Mouse (Mus musculus): Measurements from ENCODE around the gene Tenm4.

Gene Tenm4

GRCm38 (mm10) chr7:96408161-96408889, 237.3 kb downstream of the Tenm4 start:
- no peak for DNase-seq (ENCODE audit: low read depth, low spot score)

GRCm38 (mm10) chr7:96409323-96409880, 238.4 kb downstream of the Tenm4 start:
- no peak for DNase-seq (ENCODE audit: low read depth, low spot score)

- DNase-seq (ENCODE audit: low read depth, low spot score) = no peak
Observed at GRCm38 (mm10) chr7:96413822-96414221, 242.8 kb downstream of the Tenm4 start.

GRCm38 (mm10) chr7:96414290-96415055, 243.4 kb downstream of the Tenm4 start:
- no peak for DNase-seq (ENCODE audit: low read depth, low spot score)

- no peak for DNase-seq (ENCODE audit: low read depth, low spot score)
Observed at GRCm38 (mm10) chr7:96417251-96418004, 246.4 kb downstream of the Tenm4 start.

- DNase-seq (ENCODE audit: low read depth, low spot score) = no peak
Observed at GRCm38 (mm10) chr7:96418146-96418545, 247.1 kb downstream of the Tenm4 start.

- DNase-seq (ENCODE audit: low read depth, low spot score) = no peak
Observed at GRCm38 (mm10) chr7:96420045-96420444, 249.0 kb downstream of the Tenm4 start.

- DNase-seq (ENCODE audit: low read depth, low spot score) = no peak
Observed at GRCm38 (mm10) chr7:96420926-96421605, 250.0 kb downstream of the Tenm4 start.

- no peak for DNase-seq (ENCODE audit: low read depth, low spot score)
Observed at GRCm38 (mm10) chr7:96426954-96427353, 255.9 kb downstream of the Tenm4 start.

GRCm38 (mm10) chr7:96433307-96433706, 262.3 kb downstream of the Tenm4 start:
- no peak for DNase-seq (ENCODE audit: low read depth, low spot score)

GRCm38 (mm10) chr7:96438392-96438791, 267.3 kb downstream of the Tenm4 start:
- DNase-seq (ENCODE audit: low read depth, low spot score) = no peak

GRCm38 (mm10) chr7:96440161-96440707, 269.2 kb downstream of the Tenm4 start:
- no peak for DNase-seq (ENCODE audit: low read depth, low spot score)

- DNase-seq (ENCODE audit: low read depth, low spot score) = no peak
Observed at GRCm38 (mm10) chr7:96445771-96446170, 274.7 kb downstream of the Tenm4 start.

- DNase-seq (ENCODE audit: low read depth, low spot score) = no peak
Observed at GRCm38 (mm10) chr7:96447806-96448397, 276.9 kb downstream of the Tenm4 start.

GRCm38 (mm10) chr7:96455957-96456356, 284.9 kb downstream of the Tenm4 start:
- DNase-seq (ENCODE audit: low read depth, low spot score) = no peak

- DNase-seq (ENCODE audit: low read depth, low spot score) = no peak
Observed at GRCm38 (mm10) chr7:96456618-96457017, 285.6 kb downstream of the Tenm4 start.

- DNase-seq (ENCODE audit: low read depth, low spot score) = no peak
Observed at GRCm38 (mm10) chr7:96457891-96458290, 286.8 kb downstream of the Tenm4 start.

GRCm38 (mm10) chr7:96458992-96459391, 287.9 kb downstream of the Tenm4 start:
- DNase-seq (ENCODE audit: low read depth, low spot score) = no peak

- no peak for DNase-seq (ENCODE audit: low read depth, low spot score)
Observed at GRCm38 (mm10) chr7:96466761-96467160, 295.7 kb downstream of the Tenm4 start.

GRCm38 (mm10) chr7:96470821-96471220, 299.8 kb downstream of the Tenm4 start:
- no peak for DNase-seq (ENCODE audit: low read depth, low spot score)
